Mouse (Mus musculus): ENCODE results near the gene Olfr91. TPM values are rescaled to one million over a fixed set of nuclear protein-coding genes. Genes with fewer than 3 reads are reported as not detected.
"Not testable (repeated sequence)": the region's sequence is repeated elsewhere in the genome, so short reads cannot be mapped to it uniquely, and the experiment has no call there.

Olfr91 gene
- total RNA-seq (2017): not detected in 2 replicates

GRCm38 (mm10) chr17:37098178-37098577 is at the start of gene Olfr91:
Olfr91 (minus strand) TSS chr17:37098278.
- ATAC-seq (ENCODE audit: extremely low read depth, insufficient number of reproducible peaks, low FRiP score, poor library complexity, severe bottlenecking): no peak

GRCm38 (mm10) chr17:37131366-37131765 is 33.3 kb upstream of the Olfr91 start:
- ATAC-seq (ENCODE audit: extremely low read depth, insufficient number of reproducible peaks, low FRiP score, poor library complexity, severe bottlenecking): not testable (repeated sequence)

GRCm38 (mm10) chr17:37119988-37120387 is 21.9 kb upstream of the Olfr91 start, which contains the start of gene Olfr92:
Olfr92 (minus strand) TSS chr17:37120088.
- ATAC-seq (ENCODE audit: extremely low read depth, insufficient number of reproducible peaks, low FRiP score, poor library complexity, severe bottlenecking): no peak

GRCm38 (mm10) chr17:37093289-37093688 is 4.8 kb downstream of the Olfr91 start:
- no peak for ATAC-seq (ENCODE audit: extremely low read depth, insufficient number of reproducible peaks, low FRiP score, poor library complexity, severe bottlenecking)

- no peak for ATAC-seq (ENCODE audit: extremely low read depth, insufficient number of reproducible peaks, low FRiP score, poor library complexity, severe bottlenecking)
These were observed 5.9 kb downstream of the Olfr91 start for GRCm38 (mm10) chr17:37092198-37092597.

- no peak for ATAC-seq (ENCODE audit: extremely low read depth, insufficient number of reproducible peaks, low FRiP score, poor library complexity, severe bottlenecking)
These were observed 9.7 kb downstream of the Olfr91 start, which contains the start of gene Olfr90 for GRCm38 (mm10) chr17:37088399-37088798. Olfr90 (minus strand) TSS chr17:37088499.

- no peak for ATAC-seq (ENCODE audit: extremely low read depth, insufficient number of reproducible peaks, low FRiP score, poor library complexity, severe bottlenecking)
These were observed 12.5 kb downstream of the Olfr91 start for GRCm38 (mm10) chr17:37085545-37085944.

- ATAC-seq (ENCODE audit: extremely low read depth, insufficient number of reproducible peaks, low FRiP score, poor library complexity, severe bottlenecking): no peak
These were observed 13.4 kb downstream of the Olfr91 start for GRCm38 (mm10) chr17:37084632-37085031.

GRCm38 (mm10) chr17:37083327-37083726 is 14.8 kb downstream of the Olfr91 start:
- ATAC-seq (ENCODE audit: extremely low read depth, insufficient number of reproducible peaks, low FRiP score, poor library complexity, severe bottlenecking): peak; percentile 77; the same call in 1 of the 2 replicates

GRCm38 (mm10) chr17:37081659-37082058 is 16.4 kb downstream of the Olfr91 start:
- no peak for ATAC-seq (ENCODE audit: extremely low read depth, insufficient number of reproducible peaks, low FRiP score, poor library complexity, severe bottlenecking)

GRCm38 (mm10) chr17:37080119-37080518 is 18.0 kb downstream of the Olfr91 start:
- ATAC-seq (ENCODE audit: extremely low read depth, insufficient number of reproducible peaks, low FRiP score, poor library complexity, severe bottlenecking): no peak

- ATAC-seq (ENCODE audit: extremely low read depth, insufficient number of reproducible peaks, low FRiP score, poor library complexity, severe bottlenecking): no peak
These were observed 19.1 kb downstream of the Olfr91 start for GRCm38 (mm10) chr17:37078990-37079389.

GRCm38 (mm10) chr17:37078193-37078592 is 19.9 kb downstream of the Olfr91 start:
- ATAC-seq (ENCODE audit: extremely low read depth, insufficient number of reproducible peaks, low FRiP score, poor library complexity, severe bottlenecking): no peak

GRCm38 (mm10) chr17:37075766-37076165 is 22.3 kb downstream of the Olfr91 start:
- no peak for ATAC-seq (ENCODE audit: extremely low read depth, insufficient number of reproducible peaks, low FRiP score, poor library complexity, severe bottlenecking)

- no peak for ATAC-seq (ENCODE audit: extremely low read depth, insufficient number of reproducible peaks, low FRiP score, poor library complexity, severe bottlenecking)
These were observed 22.9 kb downstream of the Olfr91 start for GRCm38 (mm10) chr17:37075181-37075580.

GRCm38 (mm10) chr17:37072730-37073276 is 25.3 kb downstream of the Olfr91 start:
- no peak for ATAC-seq (ENCODE audit: extremely low read depth, insufficient number of reproducible peaks, low FRiP score, poor library complexity, severe bottlenecking)

GRCm38 (mm10) chr17:37072080-37072729 is 25.9 kb downstream of the Olfr91 start:
- no peak for ATAC-seq (ENCODE audit: extremely low read depth, insufficient number of reproducible peaks, low FRiP score, poor library complexity, severe bottlenecking)

GRCm38 (mm10) chr17:37070121-37070520 is 28.0 kb downstream of the Olfr91 start:
- no peak for ATAC-seq (ENCODE audit: extremely low read depth, insufficient number of reproducible peaks, low FRiP score, poor library complexity, severe bottlenecking)

GRCm38 (mm10) chr17:37067861-37068260 is 30.2 kb downstream of the Olfr91 start:
- ATAC-seq (ENCODE audit: extremely low read depth, insufficient number of reproducible peaks, low FRiP score, poor library complexity, severe bottlenecking): no peak

- ATAC-seq (ENCODE audit: extremely low read depth, insufficient number of reproducible peaks, low FRiP score, poor library complexity, severe bottlenecking): no peak
These were observed 32.1 kb downstream of the Olfr91 start for GRCm38 (mm10) chr17:37065993-37066392.
